Mouse (Mus musculus) Patski (cell line): ENCODE measurements around the gene Mrpl45. TPM values are rescaled to one million over a fixed set of nuclear protein-coding genes. Genes with fewer than 3 reads are reported as not detected.
"Not testable (repeated sequence)": the region's sequence is repeated elsewhere in the genome, so short reads cannot be mapped to it uniquely, and the experiment has no call there.

Experiments used
- ATAC-seq: fragments of 100-300 bp; one replicate; pipeline ENCODE4 v1.8.0; 2021
- CTCF ChIA-PET: fragments of 350-600 bp; sonication (Branson Sonifier 250); formaldehyde crosslinking; loops from one replicate; lab custom pipeline; 2022; ENCODE audit warnings: inconsistent platforms; lab: Charles Lee
- POLR2A ChIA-PET: fragments of 350-600 bp; sonication (Branson Sonifier 250); formaldehyde crosslinking; loops from one replicate; lab custom pipeline; 2022; ENCODE audit warnings: antibody characterized with exemption, inconsistent platforms; lab: Charles Lee
- DNase-seq: peaks from one replicate; pipeline ENCODE4 v3.0.0-alpha.2; 2011; ENCODE audit warnings: low read depth, low spot score
- H3K27me3 ChIP-seq: fragments of 371-371 bp; one replicate; pipeline ENCODE4 v1.5.1; 2021
- CTCF ChIP-seq: fragments of 100-300 bp; IDR thresholded peaks from one replicate; pipeline ENCODE4 v1.5.1; 2021
- in situ Hi-C: fragments of 300-500 bp; cut with MboI; formaldehyde crosslinking; loops from 3 replicates; pipeline ENCODE4 v1.11.1; 2018; ENCODE audit warnings: low pct_unique_long_range_greater_than_20kb, mixed read lengths
- polyA plus RNA-seq: library from polyadenylated mRNA; unstranded; gene quantifications from one replicate; pipeline ENCODE4 v1.2.3, GENCODE M21; 2021

The Mrpl45 gene
- polyA plus RNA-seq, 1 experiment from 2014 or later: 43.5 TPM

DNA sequence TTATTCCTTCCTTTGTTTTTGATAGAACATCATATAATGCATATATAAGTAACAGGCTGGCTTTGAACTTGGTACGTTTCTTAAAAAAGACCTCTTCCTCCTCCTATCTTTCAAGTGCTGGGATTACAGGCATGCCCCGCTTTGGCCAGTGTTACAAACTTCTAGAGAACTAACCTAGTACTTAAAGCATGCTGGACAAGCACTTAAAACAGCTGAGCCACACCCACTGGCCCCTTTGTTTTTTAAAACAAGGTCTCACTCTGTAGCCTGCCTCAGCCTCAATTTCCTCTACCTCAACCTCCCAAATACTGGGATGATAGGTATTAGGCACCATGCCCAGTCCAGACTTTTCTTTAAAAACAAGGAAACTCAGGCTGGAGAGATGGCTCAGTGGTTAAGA lies 39.1 kb downstream of the Mrpl45 start:
- no peak for ATAC-seq
- CTCF ChIA-PET: interaction anchor here (1.2 kb wide), 1 partner anchor 39 kb away, joined by 3 read pairs; no protein-coding TSS in a partner anchor
- H3K27me3 ChIP-seq: no peaks in the 10 kb centered on the region
- no peak for DNase-seq
- in situ Hi-C loops: no loop called here
- no peak for TF ChIP-seq CTCF
- POLR2A ChIA-PET: no interaction called here

DNA sequence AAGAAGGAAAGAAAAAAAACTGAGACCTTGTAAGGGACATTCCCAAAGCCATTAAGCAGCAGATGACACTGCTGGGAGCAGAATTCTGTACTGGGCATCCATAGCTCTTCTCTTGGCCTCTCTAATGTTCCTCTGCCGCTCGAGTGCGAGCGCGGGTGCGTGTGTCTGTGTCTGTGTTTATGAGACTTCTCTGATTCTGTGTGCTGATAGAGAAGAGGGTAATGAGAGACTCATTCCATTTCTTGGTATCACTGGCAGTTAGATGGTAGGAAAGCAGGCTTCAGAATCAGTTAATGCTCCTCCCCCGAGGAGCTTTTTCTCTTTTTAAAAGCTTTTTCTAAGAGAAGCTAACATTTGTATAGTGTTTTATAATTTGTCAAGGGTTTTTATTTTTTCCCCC lies 39.7 kb downstream of the Mrpl45 start:
- in situ Hi-C loops: no loop called here

DNA sequence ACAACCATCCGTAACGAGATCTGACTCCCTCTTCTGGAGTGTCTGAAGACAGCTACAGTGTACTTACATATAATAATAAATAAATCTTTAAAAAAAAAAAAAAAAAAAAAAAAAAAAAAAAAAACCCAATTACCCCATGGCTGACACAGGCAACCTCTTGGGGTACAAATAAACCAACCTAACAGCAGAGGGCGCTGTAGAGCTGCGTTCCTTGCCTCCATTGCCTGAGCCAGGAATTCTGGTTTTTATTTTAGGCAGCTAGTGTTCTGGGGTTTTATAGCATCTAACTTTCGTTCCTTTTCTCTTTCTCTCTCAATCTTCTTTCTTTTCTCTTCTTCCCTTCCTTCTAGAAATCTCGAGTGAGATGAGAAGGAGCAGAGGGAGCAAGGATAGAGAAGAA lies 42.1 kb downstream of the Mrpl45 start:
- ATAC-seq, in situ Hi-C loops: not testable (repeated sequence)

More for the DNA sequence above, 39.7 kb downstream of the Mrpl45 start:
- no peaks in the 10 kb centered on the region for H3K27me3 ChIP-seq
- CTCF ChIA-PET: interaction anchor here (1.2 kb wide), 2 partner anchors 15 to 39 kb away, joined by 3 read pairs; no protein-coding TSS in a partner anchor
- TF ChIP-seq CTCF: no peak
- ATAC-seq (no peak), DNase-seq (no peak)
- POLR2A ChIA-PET: no interaction called here

DNA sequence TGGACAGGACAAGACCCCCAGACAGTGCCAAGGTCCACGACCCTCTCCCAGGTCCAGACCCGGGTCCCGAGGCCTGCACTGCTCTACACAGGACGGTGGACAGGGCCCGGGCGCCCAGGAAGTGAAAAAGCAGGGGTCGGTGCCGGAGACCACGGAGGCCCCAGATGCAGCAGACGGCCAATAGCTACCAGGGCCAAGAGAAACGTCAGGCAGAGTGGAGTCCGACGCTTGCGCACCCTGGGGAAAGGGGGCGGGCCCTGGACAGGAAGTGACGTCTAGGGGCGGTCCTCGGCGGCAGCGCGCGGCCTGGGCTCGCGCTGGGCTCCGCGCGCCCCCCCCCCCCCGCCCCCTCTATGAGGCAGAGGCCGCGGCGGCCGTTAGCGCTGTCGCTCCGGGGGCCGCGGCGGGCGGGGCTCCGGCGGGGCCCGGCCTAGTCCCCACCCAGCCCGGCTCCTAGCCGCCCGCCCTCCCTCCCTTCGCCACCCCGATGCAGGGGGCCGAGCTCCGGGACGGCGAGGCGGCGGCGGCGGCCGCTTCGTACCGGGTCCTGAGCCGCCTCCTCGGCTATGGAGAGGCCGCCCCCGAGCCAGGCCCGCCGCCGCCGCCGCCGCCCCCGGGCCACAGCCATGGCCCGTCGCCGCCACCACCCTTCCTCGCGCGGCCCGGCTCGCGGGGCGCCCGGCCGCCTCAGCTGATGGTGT lies 46.6 kb downstream of the Mrpl45 start, which contains the start of gene Socs7:
Socs7 (plus strand) TSS at position 604 of the 701 bp plus-strand sequence.
- in situ Hi-C loops: loop anchor here (5.0 kb wide), 1 partner anchor 35 kb away; no protein-coding TSS in a partner anchor
- H3K27me3 ChIP-seq: no peaks in the 10 kb centered on the region
- ChIA-PET POLR2A (no interaction called here), CTCF (interaction anchor here (1.6 kb wide), 1 partner anchor 9 kb away, joined by 4 read pairs; no protein-coding TSS in a partner anchor)
- DNase-seq (no peak), ATAC-seq (peak; percentile 78)
- TF ChIP-seq CTCF: no peak

More for the DNA sequence above, 42.1 kb downstream of the Mrpl45 start:
- TF ChIP-seq CTCF: peak; percentile 80
- CTCF ChIA-PET: interaction anchor here (0.7 to 3.8 kb wide), 8 partner anchors 9 to 50 kb away, joined by 3 to 24 read pairs (median 4); no protein-coding TSS in a partner anchor
- H3K27me3 ChIP-seq, POLR2A ChIA-PET: not testable (repeated sequence)
- peak; percentile 33 for DNase-seq

DNA sequence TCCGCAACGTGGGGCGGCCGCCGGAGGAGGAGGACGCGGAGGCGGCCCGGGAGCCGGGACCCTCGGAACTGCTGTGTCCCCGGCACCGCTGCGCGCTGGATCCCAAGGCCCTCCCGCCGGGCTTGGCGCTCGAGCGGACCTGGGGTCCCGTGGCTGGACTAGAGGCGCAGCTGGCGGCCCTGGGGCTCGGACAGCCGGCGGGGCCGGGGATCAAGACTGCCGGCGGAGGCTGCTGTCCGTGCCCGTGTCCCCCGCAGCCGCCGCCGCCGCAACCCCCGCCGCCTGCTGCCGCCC lies 47.1 kb downstream of the Mrpl45 start:
- in situ Hi-C loops: loop anchor here (5.0 kb wide), 1 partner anchor 35 kb away; no protein-coding TSS in a partner anchor
- no peak for DNase-seq
- CTCF ChIA-PET: interaction anchor here (1.6 kb wide), 1 partner anchor 9 kb away, joined by 4 read pairs; no protein-coding TSS in a partner anchor

DNA sequence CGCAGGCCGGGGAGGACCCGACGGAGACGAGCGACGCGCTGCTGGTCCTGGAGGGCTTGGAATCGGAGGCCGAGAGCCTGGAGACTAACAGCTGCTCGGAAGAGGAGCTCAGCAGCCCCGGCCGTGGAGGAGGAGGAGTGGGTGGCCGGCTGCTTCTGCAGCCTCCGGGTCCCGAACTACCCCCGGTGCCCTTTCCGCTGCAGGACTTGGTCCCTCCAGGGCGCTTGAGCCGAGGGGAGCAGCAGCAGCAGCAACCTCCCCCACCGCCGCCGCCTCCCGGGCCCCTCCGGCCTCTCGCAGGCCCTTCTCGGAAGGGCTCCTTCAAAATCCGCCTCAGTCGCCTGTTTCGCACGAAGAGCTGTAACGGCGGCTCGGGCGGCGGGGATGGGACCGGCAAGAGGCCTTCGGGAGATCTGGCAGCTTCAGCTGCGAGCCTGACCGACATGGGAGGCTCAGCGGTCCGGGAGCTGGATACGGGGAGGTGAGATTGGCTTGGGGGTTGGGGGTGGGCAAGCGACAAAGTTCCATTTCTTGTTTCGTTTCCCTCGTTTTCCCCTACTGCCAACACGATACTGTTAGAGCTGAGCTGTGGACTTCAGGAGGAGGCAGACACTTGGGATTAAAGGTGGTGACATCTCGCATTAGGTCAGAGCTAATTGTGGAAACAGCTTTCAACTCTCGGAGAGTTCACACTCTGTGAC lies 47.6 kb downstream of the Mrpl45 start:
- DNase-seq (no peak), ATAC-seq (no peak)
- TF ChIP-seq CTCF: no peak
- ChIA-PET POLR2A (interaction anchor here (0.5 to 1.0 kb wide), 4 partner anchors 15 to 1179 kb away, joined by 3 to 7 read pairs (median 4); no protein-coding TSS in a partner anchor), CTCF (interaction anchor here (0.6 to 1.6 kb wide), 3 partner anchors 8 to 45 kb away, joined by 3 to 4 read pairs (median 3); no protein-coding TSS in a partner anchor)
- in situ Hi-C loops: loop anchor here (5.0 kb wide), 1 partner anchor 34 kb away; no protein-coding TSS in a partner anchor
- no peaks in the 10 kb centered on the region for H3K27me3 ChIP-seq

More for the DNA sequence above, 47.1 kb downstream of the Mrpl45 start:
- POLR2A ChIA-PET: no interaction called here
- H3K27me3 ChIP-seq: no peaks in the 10 kb centered on the region
- TF ChIP-seq CTCF: no peak
- ATAC-seq: peak; percentile 15

DNA sequence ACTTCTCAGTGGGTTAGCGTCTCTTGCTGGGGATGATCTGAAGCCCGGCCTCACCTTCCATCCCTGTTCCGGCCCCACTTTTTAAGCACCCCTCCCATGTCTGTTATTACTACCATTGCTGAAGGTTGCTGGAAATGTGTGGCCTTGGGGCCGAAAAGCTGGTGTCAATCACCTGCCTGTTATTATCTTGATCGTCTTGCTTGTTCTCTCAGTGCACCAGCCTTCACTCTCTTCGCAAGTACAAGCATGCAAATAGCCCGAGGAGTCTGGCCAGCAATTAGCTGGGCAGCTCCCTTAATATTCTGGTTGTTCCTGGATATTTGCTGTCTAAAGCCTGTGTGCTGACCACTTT lies 48.1 kb downstream of the Mrpl45 start:
- ATAC-seq (no peak), DNase-seq (no peak)
- ChIA-PET CTCF (interaction anchor here (0.6 to 2.1 kb wide), 5 partner anchors 8 to 45 kb away, joined by 3 to 5 read pairs (median 4); no protein-coding TSS in a partner anchor), POLR2A (interaction anchor here (0.5 to 1.0 kb wide), 4 partner anchors 15 to 1180 kb away, joined by 3 to 7 read pairs (median 4); no protein-coding TSS in a partner anchor)
- in situ Hi-C loops: loop anchor here (5.0 kb wide), 1 partner anchor 34 kb away; no protein-coding TSS in a partner anchor
- no peaks in the 10 kb centered on the region for H3K27me3 ChIP-seq
- TF ChIP-seq CTCF: no peak

DNA sequence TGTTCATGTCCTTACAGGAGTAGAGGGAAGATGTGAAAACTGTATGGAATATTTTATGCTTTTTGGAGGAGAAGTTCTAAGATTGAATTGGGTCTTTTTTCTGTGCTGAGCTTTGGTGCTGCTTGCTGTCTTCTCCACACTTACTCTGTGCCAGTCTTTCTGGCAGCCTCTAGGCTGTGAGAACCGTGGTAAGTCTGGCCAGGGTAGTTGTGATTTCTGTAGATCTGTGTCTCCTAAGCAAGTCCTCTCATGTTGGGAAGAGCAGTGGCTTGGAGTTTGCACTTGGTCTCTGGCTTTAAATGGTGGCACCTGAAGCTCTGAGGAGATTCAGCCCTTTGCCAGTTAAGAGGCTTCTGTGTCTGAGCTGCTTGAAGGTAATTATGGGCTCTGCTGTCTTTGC lies 50.0 kb downstream of the Mrpl45 start:
- H3K27me3 ChIP-seq: no peaks in the 10 kb centered on the region
- POLR2A ChIA-PET: no interaction called here
- TF ChIP-seq CTCF: no peak
- in situ Hi-C loops: no loop called here
- no peak for ATAC-seq
- CTCF ChIA-PET: interaction anchor here (1.8 to 2.1 kb wide), 3 partner anchors 12 to 35 kb away, joined by 4 to 5 read pairs (median 5); no protein-coding TSS in a partner anchor
- no peak for DNase-seq

DNA sequence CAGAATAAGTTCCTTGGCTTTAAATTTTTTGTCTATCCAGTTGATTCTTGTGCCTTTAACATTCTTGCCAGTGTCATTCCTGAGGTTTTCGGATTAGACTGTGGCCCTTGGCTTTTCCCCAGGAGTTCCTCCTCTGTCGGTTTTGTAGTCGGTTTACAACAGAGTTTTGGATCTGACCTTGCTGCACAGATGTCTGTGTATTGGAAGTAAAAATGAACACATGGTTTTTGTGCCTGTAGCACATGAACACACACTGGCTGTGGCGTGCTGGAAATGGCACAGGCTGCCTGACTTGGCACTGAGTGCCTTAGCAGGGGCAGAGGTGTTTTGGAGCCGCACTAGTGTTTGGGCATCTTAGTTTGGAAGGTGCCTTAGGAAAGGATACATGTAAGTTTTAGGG lies 53.0 kb downstream of the Mrpl45 start:
- ChIA-PET POLR2A (no interaction called here), CTCF (no interaction called here)
- ATAC-seq: no peak
- TF ChIP-seq CTCF: no peak
- no peaks in the 10 kb centered on the region for H3K27me3 ChIP-seq
- DNase-seq: no peak
- in situ Hi-C loops: no loop called here
